Mouse (Mus musculus) MEL (cell line): ENCODE measurements around the gene Akap13. TPM values are rescaled to one million over a fixed set of nuclear protein-coding genes. Genes with fewer than 3 reads are reported as not detected.

Experiments used
- DNase-seq: peaks from one replicate; pipeline ENCODE4 v3.0.0; 2011; ENCODE audit warnings: low read depth, low spot score
- H3K27ac ChIP-seq: 2 replicates; pipeline ENCODE4 v1.5.1; 2012; ENCODE audit warnings: low read depth, mild to moderate bottlenecking, control low read depth, low read length, moderate library complexity; ENCODE audit not compliant: control insufficient read depth
- H3K27me3 ChIP-seq, 2 experiments: fragments of 150-350 bp in 1 of 2; sonication (generic) in 1 of 2; 2 replicates each; pipeline ENCODE4 v1.6.1; 2012; ENCODE audit warnings: low read length in 2 of 2, mild to moderate bottlenecking in 2 of 2, improper control_type of control experiment in 1 of 2, moderate library complexity in 1 of 2; ENCODE audit not compliant: insufficient read depth in 2 of 2, control insufficient read depth in 1 of 2
- H3K36me3 ChIP-seq, 2 experiments: 2 replicates each; pipeline ENCODE4 v1.6.1; 2012 to 2014; ENCODE audit warnings: low read length in 2 of 2, improper control_type of control experiment in 1 of 2, inconsistent platforms in 1 of 2, mild to moderate bottlenecking in 1 of 2; ENCODE audit not compliant: insufficient read depth in 2 of 2, control insufficient read depth in 1 of 2
- H3K4me1 ChIP-seq, 2 experiments: fragments of 150-350 bp in 1 of 2; sonication (generic) in 1 of 2; 2 replicates each; pipeline ENCODE4 v1.6.1; 2012; ENCODE audit warnings: low read length in 2 of 2, improper control_type of control experiment in 1 of 2, mild to moderate bottlenecking in 1 of 2; ENCODE audit not compliant: insufficient read depth in 2 of 2, control insufficient read depth in 1 of 2
- H3K4me3 ChIP-seq, 2 experiments: fragments of 150-350 bp in 1 of 2; sonication (generic) in 1 of 2; 2 replicates each; pipeline ENCODE4 v1.5.1; 2012; ENCODE audit warnings: low read depth in 2 of 2, low read length in 2 of 2, mild to moderate bottlenecking in 2 of 2, moderate library complexity in 2 of 2, control low read depth in 1 of 2, improper control_type of control experiment in 1 of 2; ENCODE audit not compliant: control insufficient read depth in 1 of 2, insufficient read depth in 1 of 2
- H3K79me2 ChIP-seq: 2 replicates; pipeline ENCODE4 v1.6.1; 2012; ENCODE audit warnings: mild to moderate bottlenecking, low read length, moderate library complexity; ENCODE audit not compliant: control insufficient read depth, poor library complexity, insufficient read depth
- H3K9ac ChIP-seq: 2 replicates; pipeline ENCODE4 v1.6.1; 2012; ENCODE audit warnings: low read depth, mild to moderate bottlenecking, control low read depth, low read length, moderate library complexity; ENCODE audit not compliant: control insufficient read depth, poor library complexity, severe bottlenecking
- H3K9me3 ChIP-seq: fragments of 150-350 bp; sonication (generic); replicated peaks from 2 replicates; pipeline ENCODE4 v1.6.1; 2012; ENCODE audit warnings: mild to moderate bottlenecking, low read length, improper control_type of control experiment, moderate library complexity; ENCODE audit not compliant: insufficient read depth
- BHLHE40 ChIP-seq: IDR thresholded peaks from 2 replicates; pipeline ENCODE4 v1.6.1; 2012; ENCODE audit warnings: low read depth, mild to moderate bottlenecking, inconsistent platforms, low read length, improper control_type of control experiment, borderline replicate concordance
- CHD1 ChIP-seq: IDR thresholded peaks from 2 replicates; pipeline ENCODE4 v1.6.1; 2012; ENCODE audit warnings: low read depth, mild to moderate bottlenecking, inconsistent platforms, low read length, improper control_type of control experiment
- CHD2 ChIP-seq: IDR thresholded peaks from 2 replicates; pipeline ENCODE4 v1.6.1; 2011; ENCODE audit warnings: low read length, improper control_type of control experiment
- ELF1 ChIP-seq: IDR thresholded peaks from 2 replicates; pipeline ENCODE4 v1.6.1; 2014; ENCODE audit warnings: low read depth, mild to moderate bottlenecking, inconsistent platforms, low read length, improper control_type of control experiment, moderate library complexity
- EP300 ChIP-seq, 2 experiments: IDR thresholded peaks; 2 replicates each; pipeline ENCODE4 v1.6.1; 2011; ENCODE audit warnings: improper control_type of control experiment in 2 of 2, low read length in 2 of 2, low read depth in 1 of 2, mild to moderate bottlenecking in 1 of 2
- ETS1 ChIP-seq: IDR thresholded peaks from 2 replicates; pipeline ENCODE4 v1.6.1; 2012; ENCODE audit warnings: low read depth, mild to moderate bottlenecking, inconsistent platforms, low read length, improper control_type of control experiment, moderate library complexity
- GATA1 ChIP-seq: IDR thresholded peaks from 2 replicates; pipeline ENCODE4 v1.6.1; 2011; ENCODE audit warnings: low read depth, low read length, improper control_type of control experiment
- HCFC1 ChIP-seq: IDR thresholded peaks from 2 replicates; pipeline ENCODE4 v1.6.1; 2012; ENCODE audit warnings: low read depth, mild to moderate bottlenecking, inconsistent platforms, low read length, improper control_type of control experiment, moderate library complexity
- MAX ChIP-seq: IDR thresholded peaks from 2 replicates; pipeline ENCODE4 v1.6.1; 2011; ENCODE audit warnings: low read length, improper control_type of control experiment
- MXI1 ChIP-seq: IDR thresholded peaks from 2 replicates; pipeline ENCODE4 v1.6.1; 2011; ENCODE audit warnings: mild to moderate bottlenecking, low read depth, low read length, improper control_type of control experiment
- MYC ChIP-seq: IDR thresholded peaks from 2 replicates; pipeline ENCODE4 v1.6.1; 2011; ENCODE audit warnings: low read depth, mild to moderate bottlenecking, low read length, improper control_type of control experiment, moderate library complexity
- NELFE ChIP-seq: IDR thresholded peaks from 2 replicates; pipeline ENCODE4 v1.6.1; 2011; ENCODE audit warnings: low read depth, low read length, improper control_type of control experiment
- RCOR1 ChIP-seq: IDR thresholded peaks from 2 replicates; pipeline ENCODE4 v1.6.1; 2012; ENCODE audit warnings: low read depth, mild to moderate bottlenecking, inconsistent platforms, low read length, improper control_type of control experiment
- SIN3A ChIP-seq: IDR thresholded peaks from 2 replicates; pipeline ENCODE4 v1.6.1; 2012; ENCODE audit warnings: low read length, improper control_type of control experiment, inconsistent platforms
- SMC3 ChIP-seq: IDR thresholded peaks from 2 replicates; pipeline ENCODE4 v1.6.1; 2011; ENCODE audit warnings: low read depth, low read length, improper control_type of control experiment
- TAL1 ChIP-seq: IDR thresholded peaks from 2 replicates; pipeline ENCODE4 v1.6.1; 2012; ENCODE audit warnings: mild to moderate bottlenecking, inconsistent platforms, low read length, moderate library complexity, mixed read lengths
- TBP ChIP-seq: IDR thresholded peaks from 2 replicates; pipeline ENCODE4 v1.8.0; 2011; ENCODE audit warnings: low read depth, low read length, improper control_type of control experiment
- USF1 ChIP-seq: IDR thresholded peaks from 2 replicates; pipeline ENCODE4 v1.6.1; 2014; ENCODE audit warnings: low read depth, mild to moderate bottlenecking, inconsistent platforms, low read length, improper control_type of control experiment, moderate library complexity
- ZNF384 ChIP-seq: IDR thresholded peaks from 2 replicates; pipeline ENCODE4 v1.6.1; 2012; ENCODE audit warnings: low read depth, mild to moderate bottlenecking, inconsistent platforms, low read length, improper control_type of control experiment
- polyA plus RNA-seq, 2 experiments: library from polyadenylated mRNA; stranded (reverse) in 1 of 2; unstranded in 1 of 2; fragments of >175 nt in 1 of 2; fragments of >200 nt in 1 of 2; gene quantifications; 2 replicates each; pipeline versions ENCODE4 v1.2.1 to v1.2.4; 2012; ENCODE audit warnings: low replicate concordance in 2 of 2, low read depth in 1 of 2; ENCODE audit not compliant: insufficient read length in 2 of 2, insufficient read depth in 1 of 2, missing spikeins in 1 of 2
- total RNA-seq: library from RNA; depleted of rRNA; stranded (reverse); fragments of 300-350 nt; gene quantifications from 2 replicates; pipeline ENCODE4 v1.2.3, GENCODE M21; 2012

The Akap13 gene
- total and polyA plus RNA-seq, 3 experiments, result 4.1 to 4.5 TPM; not detected in 1

GRCm38 (mm10) chr7:75686046-75686826, 230.9 kb downstream of the Akap13 start:
- no peaks in the 10 kb centered on the region for H3K9me3 ChIP-seq
- H3K27ac ChIP-seq, result peak overlapping the region; percentile 83
- H3K4me1 ChIP-seq, result peaks cover 2 to 8% of the 10 kb centered on the region in 2 experiments; a peak in 3 of 4 replicates
- no peaks in the 10 kb centered on the region for H3K27me3 ChIP-seq
- H3K4me3 ChIP-seq, result peak overlapping the region; percentile 25 to 42
- TF ChIP-seq ELF1 (no peak; the same call in 1 of the 2 replicates), CHD1 (no peak), TAL1 (no peak), SIN3A (peak; percentile 58), ZNF384 (no peak), ETS1 (peak; percentile 32; the same call in 1 of the 2 replicates), HCFC1 (0 out of 2 replicates have a peak, but pooled peaks have one; percentile 15), EP300 (IDR thresholded peaks at IDR 0.05; ENCODE audit: low read depth in 1 of 2, low read length in 2 of 2) (peak in 1 of 2 experiments; percentile 38; a peak in 1 of 4 replicates), MAX (no peak), NELFE (peak; percentile 18; the same call in 1 of the 2 replicates), TBP (0 out of 2 replicates have a peak, but pooled peaks have one; percentile 10), MXI1 (peak; percentile 22; the same call in 1 of the 2 replicates), RCOR1 (peak; percentile 49), MYC (0 out of 2 replicates have a peak, but pooled peaks have one; percentile 14), USF1 (no peak), GATA1 (peak; percentile 58; the same call in 1 of the 2 replicates)
- peak overlapping the region; percentile 47 for H3K9ac ChIP-seq
- peak; percentile 89 for DNase-seq
- H3K36me3 ChIP-seq, result peaks cover 0 to 14% of the 10 kb centered on the region in 2 experiments; a peak in 2 of 4 replicates
- no peaks in the 10 kb centered on the region for H3K79me2 ChIP-seq

- TF ChIP-seq SMC3 (no peak), CHD2 (no peak), TBP (no peak), EP300 (IDR thresholded peaks at IDR 0.05; ENCODE audit: low read depth in 1 of 2, low read length in 2 of 2) (no peak), RCOR1 (no peak), BHLHE40 (no peak)
- TF ChIP-seq, all 39 proteins: peak for 0
- H3K79me2 ChIP-seq, result no peaks in the 10 kb centered on the region
- no peaks in the 10 kb centered on the region for H3K9me3 ChIP-seq
- peaks cover 2 to 8% of the 10 kb centered on the region in 2 experiments; a peak in 3 of 4 replicates for H3K4me1 ChIP-seq
- no peaks in the 10 kb centered on the region for H3K27me3 ChIP-seq
- H3K36me3 ChIP-seq, result peaks cover 0 to 14% of the 10 kb centered on the region in 2 experiments; a peak in 2 of 4 replicates
- peak overlapping the region; percentile 47; the same call in 1 of the 2 replicates for H3K9ac ChIP-seq
- no peak for DNase-seq
- H3K4me3 ChIP-seq, result peak overlapping the region; percentile 25 to 42
- H3K27ac ChIP-seq, result peak overlapping the region; percentile 83
Measured at GRCm38 (mm10) chr7:75686827-75687164, 231.5 kb downstream of the Akap13 start.
